Mouse (Mus musculus): ENCODE results near the gene Ttll13.
A peak's percentile ranks its signal among the peaks of the same experiment; 100 is the strongest.

The Ttll13 gene

DNA sequence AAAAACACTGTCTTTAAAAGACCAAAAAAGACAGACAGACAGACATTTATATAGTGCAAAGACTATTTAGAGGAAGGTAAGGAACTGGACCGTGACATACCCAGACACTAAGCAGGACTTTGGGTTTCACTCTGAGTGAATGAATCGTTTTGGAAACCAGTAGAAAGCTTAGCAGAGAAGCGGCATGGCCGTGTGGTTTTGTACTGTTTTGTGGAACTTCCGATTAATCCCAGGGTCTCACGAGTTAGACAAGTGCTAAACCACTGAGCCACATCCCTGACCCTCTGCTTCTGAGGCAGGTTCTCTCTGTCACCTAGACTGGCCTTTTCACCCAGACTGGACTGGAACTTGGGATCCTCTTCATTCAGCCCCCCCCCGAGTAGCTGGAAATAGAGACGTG is 31.7 kb upstream of the Ttll13 start:
- no peak for DNase-seq (ENCODE audit: low spot score in 2 of 2)

DNA sequence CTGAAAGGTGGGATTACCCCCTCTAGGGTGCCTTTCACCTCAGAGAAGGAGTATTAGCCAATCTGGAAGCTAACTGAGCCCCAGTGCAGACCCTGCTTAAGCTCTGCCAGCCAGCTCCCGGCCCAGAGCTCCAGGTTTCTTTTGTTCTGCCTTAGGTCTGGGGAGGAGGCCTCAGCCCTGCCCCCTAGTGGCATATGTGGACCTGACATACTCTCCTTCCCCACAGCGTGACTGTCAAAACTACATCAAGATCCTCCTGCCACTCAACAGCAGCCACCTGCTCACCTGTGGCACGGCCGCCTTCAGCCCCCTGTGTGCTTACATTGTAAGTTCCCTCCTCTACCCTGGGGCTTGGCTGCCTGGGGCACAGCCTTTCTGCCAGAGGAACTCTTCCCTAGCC is 30.8 kb upstream of the Ttll13 start:
- DNase-seq (ENCODE audit: low spot score in 2 of 2): peak; percentile 52 to 76

DNA sequence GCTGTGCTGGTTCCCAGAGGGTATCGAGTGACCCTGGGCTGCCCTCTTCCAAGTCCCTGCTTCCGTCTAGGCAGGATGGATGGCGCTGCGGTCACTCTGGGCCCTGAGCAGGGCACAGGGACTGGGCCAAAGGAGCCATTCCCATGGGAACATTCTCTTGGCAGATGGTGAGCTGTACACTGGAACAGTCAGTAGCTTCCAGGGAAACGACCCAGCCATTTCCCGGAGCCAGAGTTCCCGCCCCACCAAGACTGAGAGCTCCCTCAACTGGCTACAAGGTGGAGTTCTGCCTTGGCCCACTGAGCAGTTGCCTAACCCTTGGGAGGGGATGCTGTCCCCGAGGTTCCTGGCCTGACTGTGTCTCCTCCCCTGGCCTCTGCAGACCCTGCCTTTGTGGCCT is 29.6 kb upstream of the Ttll13 start:
- DNase-seq (ENCODE audit: low spot score in 2 of 2): no peak

DNA sequence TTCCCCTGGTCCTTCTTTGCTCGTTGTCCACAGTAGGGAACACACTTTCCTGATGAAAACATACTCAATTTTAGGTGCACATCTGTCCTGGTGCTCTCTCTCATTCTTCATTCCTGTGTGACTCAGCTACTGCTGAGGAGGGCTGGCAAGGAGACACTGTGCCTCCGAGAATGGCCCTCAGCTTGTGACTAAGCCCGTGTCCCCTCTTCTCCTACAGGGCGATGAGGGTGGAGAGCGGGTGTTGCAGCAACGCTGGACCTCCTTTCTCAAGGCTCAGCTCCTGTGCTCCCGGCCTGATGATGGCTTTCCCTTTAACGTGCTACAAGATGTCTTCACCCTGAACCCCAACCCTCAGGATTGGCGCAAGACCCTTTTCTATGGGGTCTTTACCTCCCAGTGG is 27.5 kb upstream of the Ttll13 start:
- peak in 1 of 2 experiments; percentile 49 for DNase-seq (ENCODE audit: low spot score in 2 of 2)

DNA sequence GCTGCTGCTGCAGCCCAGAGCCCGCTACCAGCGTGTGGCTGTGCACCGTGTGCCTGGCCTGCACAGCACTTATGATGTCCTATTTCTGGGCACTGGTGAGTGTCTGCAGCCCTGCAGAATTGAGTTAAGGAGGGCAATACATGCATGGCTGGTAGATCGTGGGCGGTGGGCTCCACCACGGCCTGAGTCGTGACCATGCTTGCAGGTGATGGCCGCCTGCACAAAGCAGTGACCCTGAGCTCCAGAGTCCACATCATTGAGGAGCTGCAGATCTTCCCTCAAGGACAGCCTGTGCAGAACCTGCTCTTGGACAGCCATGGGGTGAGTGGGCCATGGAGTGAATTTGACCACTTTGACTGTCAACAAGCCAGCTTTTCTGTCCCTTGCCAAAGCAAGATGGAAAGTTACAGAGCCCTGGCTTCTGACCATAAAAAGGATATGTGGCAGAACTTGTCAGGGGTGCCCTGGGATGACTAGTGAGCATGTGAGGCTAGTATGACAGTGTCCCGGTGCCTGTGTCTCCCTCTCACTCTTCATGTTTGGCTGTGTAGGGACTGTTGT is 25.9 kb upstream of the Ttll13 start:
- DNase-seq (ENCODE audit: low spot score in 2 of 2): no peak

DNA sequence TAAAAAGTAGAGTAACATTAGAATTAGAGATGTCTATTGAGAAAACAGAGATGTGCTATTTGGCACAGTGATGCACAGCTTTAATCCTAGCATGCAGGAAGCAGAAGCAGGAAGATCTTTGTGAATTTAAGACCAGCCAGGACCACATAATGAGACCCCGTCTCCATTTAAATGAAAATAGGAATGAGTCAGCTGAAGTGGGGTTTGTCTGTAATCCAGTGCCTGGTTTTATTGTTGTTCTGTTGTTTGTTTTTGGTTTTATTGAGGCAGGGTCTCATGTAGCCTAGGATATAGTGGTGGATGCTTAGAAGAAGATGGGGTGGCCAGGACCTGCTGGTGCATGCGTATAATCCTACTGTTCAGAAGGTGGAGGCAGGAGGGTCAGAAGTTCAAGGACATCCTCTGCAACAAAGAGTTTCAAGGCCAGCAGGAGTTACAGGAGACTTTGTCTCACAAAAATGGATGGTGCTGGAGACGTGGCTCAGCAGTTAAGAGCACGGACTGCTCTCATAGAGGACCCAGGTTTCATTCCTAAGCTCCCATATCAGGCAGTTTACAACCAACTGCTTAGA is 24.9 kb upstream of the Ttll13 start:
- no peak for DNase-seq (ENCODE audit: low spot score in 2 of 2)

DNA sequence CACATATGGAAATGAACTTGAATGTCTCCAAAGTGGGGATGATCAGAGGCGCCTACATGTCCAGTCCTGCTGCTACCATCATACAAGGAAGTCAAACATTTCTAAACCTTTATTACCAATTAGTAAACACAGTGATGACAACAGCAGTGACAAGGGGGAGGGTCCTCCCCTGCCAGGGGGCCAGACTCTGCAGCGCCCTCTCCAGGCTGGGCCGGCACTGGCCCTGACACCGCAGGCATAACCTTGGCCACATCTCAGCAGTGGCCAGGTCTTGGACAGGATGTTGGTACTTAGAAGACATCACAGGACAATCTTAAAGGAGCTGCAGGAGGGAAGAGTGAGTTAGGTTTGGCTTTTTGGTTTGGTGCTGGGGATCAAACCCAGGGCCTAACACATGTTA is 19.1 kb upstream of the Ttll13 start:
- DNase-seq (ENCODE audit: low spot score in 2 of 2): no peak

DNA sequence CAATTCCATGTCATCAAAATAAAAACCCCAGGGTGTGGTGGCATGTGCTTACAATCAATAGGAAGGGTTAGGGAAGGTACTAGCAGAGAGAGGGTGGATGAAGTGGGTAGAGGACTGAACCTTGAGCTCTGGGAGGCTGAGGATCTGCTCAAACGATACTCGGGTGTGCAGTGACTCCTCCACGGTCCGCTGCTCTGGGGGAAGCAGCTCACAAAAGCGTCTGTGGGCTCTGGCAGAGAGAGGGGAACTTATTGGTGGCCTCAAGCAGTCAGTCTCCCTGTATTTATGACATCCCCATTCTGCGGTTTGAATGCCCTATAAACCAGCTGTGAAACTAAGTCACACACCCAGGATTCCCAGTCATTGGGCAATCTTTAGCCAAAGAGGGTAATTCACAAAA is 16.0 kb upstream of the Ttll13 start:
- DNase-seq (ENCODE audit: low spot score in 2 of 2): no peak

DNA sequence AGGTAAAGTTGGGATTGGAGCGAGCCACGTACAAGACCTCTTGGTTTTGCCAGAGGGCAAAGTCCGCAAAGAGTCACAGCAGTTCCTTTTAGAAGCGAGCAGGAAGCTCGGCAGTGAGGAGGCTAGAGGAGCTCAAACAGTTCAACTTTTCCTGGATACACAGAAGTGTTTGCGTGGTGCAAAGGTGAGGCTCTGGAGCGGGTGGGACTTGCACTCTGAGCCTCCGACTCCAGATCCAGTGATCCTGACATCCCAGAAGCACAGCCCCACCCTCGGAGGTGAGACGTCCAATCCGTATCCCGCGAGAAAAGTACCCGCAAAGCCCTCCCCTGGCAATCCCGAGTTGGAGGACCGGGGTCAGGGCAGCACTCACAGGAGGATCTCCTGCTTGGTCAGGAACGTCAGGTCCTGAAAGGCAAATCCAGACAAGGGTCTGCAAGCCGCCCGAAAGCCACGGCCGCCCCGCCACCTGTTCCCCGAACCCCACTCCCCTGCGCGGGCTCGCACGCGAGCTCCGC is 14.1 kb upstream of the Ttll13 start:
- no peak for DNase-seq (ENCODE audit: low spot score in 2 of 2)

DNA sequence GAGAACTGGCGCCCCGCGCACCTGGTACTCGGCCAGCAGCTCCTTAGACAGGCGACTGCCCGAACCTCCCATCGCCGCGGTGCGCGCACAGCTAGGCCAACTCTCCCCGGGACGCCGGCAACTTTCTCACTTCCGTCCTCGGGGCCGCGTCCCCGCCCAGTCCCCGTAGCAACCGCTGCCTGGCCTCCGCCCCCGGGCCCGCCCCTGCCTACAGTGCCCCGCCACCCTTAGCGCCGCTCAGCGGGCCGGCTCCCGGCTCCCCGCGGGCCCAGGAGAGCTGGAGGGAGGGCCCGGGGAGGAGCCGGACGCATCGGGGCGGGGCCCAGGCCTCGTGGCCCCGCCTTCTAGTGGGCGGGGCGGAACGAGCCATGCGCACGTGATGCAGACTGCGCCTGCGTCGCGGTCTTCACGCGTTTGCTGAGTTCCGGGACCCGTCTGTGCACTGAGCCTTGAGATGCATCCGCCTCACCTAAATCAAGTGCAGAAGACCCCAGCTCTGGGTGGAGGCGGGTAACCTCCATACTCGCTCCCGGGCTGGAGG is 13.6 kb upstream of the Ttll13 start, which contains the start of the genes Cib1 and Gdpgp1:
Cib1 (minus strand) TSS at position 325 of the 541 bp plus-strand sequence.
Gdpgp1 (plus strand) TSS at position 377 of the 541 bp plus-strand sequence.
- peak; percentile 95 to 98 for DNase-seq (ENCODE audit: low spot score in 2 of 2)

DNA sequence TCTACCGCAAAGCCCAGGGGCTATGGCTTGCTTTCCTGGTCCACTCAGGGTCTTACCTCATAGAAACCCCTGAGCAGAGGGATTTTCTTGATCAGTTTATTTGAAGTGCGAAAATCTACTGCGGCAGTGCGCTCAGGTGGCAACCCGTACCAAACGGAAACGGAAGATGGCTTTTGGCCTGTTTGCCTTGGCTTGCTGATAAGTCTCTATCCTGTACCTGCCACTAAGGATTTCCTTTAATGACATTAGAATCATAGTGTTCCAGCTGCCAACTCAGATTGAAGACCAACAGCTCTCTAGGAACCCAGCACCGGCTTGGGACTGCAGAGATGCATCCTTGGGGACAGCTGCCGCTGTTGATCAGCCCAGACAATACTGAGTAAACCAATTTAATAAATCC is 12.4 kb upstream of the Ttll13 start:
- DNase-seq (ENCODE audit: low spot score in 2 of 2): no peak

DNA sequence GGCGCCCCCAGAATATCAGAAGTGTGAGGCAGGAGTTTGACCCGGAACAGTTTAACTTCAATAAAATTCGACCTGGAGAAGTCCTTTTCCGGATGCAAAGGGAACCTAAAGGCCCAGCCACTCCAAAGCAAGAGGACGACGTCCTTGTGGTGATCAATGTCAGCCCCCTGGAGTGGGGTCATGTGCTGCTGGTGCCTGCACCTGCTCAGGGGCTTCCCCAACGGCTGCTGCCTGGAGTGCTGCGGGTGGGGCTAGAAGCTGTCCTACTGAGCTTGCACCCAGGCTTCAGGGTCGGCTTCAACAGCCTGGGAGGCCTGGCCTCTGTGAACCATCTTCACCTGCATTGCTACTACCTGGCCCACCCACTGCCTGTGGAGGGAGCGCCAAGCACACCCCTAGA is 7.6 kb upstream of the Ttll13 start:
- DNase-seq (ENCODE audit: low spot score in 2 of 2): no peak

DNA sequence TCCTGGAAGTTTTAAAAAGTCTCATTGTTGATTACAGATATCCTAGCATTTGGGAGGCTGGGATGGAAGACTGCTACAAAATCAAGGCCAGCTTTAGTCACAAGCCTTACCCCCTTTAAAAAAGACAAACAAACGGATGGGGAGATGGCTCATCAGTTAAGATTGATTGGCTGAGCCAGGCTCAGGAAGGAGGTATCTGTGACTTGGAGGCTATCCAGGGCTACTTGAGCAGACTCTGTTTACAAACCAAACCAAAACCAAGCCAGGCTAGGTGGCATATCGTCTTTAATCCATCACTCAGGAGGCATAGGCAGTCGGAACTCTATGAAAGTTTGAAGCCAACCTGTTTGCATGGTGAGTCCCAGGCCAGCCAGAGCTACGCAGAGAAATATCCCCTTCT is 4.5 kb upstream of the Ttll13 start:
- no peak for DNase-seq (ENCODE audit: low spot score in 2 of 2)

DNA sequence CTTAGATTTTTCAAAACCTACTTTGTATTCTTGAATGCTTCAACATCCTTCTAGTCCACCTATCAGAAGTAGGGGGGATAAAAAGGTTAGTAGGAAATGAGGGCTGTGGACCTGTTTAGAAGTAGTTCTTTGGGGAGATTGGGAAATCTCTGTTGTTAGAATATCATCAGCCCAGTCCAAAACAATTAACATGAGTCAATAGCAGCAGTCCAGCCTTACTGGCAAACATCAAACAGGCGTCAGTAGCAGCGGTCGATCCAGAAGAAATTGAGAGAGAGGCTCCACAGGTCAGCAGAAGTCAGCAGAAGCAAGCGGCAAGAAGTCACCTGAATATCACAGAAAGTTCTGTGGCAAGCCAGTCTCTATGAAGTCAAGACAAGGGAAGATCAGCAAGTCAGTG is 1.3 kb upstream of the Ttll13 start:
- no peak for DNase-seq (ENCODE audit: low spot score in 2 of 2)

DNA sequence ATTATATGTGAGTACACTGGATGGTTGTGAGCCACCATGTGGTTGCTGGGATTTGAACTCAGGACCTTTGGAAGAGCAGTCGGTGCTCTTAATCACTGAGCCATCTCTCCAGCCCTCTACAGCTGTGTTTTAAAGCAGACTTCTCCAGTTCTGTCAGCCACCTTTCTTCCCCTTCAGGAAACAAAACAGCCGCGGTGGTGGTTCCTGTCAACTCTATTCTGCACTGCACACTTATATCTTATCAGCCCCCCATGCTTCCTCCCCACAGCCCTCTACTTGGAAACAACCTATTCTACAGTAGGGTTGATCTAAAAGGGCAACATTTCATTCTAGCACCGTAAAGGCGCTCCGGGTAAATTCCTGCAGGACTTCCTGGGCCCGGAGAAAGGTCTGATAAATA is 683 bp downstream of the Ttll13 start:
- no peak for DNase-seq (ENCODE audit: low spot score in 2 of 2)

DNA sequence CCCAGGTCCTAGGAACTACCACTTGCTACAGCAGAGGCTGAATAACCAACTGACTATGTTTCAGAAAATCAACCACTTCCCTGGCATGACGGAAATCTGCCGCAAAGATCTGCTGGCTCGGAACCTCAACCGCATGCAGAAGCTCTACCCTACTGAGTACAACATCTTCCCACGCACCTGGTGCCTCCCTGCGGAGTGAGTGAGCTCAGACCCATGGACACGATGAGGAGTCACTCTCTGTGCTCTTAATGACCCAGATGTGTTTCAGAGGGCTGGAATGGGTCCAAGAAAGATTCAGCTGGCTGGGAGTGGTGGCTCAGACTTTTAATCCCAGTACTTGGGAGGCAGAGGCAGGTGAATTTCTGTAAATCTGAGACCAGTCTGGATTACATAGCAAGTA is 6.3 kb downstream of the Ttll13 start:
- no peak for DNase-seq (ENCODE audit: low spot score in 2 of 2)

DNA sequence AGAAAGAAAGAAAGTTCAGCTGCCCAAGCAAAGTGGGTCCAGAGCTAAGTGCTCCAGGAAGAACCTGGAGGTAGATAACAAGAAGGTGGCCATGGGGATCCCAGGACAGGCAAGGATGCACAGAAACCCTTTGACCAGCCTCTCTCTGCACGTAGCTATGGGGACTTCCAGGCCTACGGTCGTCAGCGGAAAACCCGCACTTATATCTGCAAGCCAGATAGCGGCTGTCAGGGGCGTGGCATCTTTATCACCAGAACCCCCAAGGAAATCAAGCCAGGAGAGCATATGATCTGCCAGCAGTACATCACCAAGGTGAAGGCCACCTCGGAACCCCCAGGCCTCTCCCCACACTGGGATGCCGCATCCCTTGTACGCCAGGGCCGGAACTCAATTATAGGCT is 6.7 kb downstream of the Ttll13 start:
- DNase-seq (ENCODE audit: low spot score in 2 of 2): no peak

DNA sequence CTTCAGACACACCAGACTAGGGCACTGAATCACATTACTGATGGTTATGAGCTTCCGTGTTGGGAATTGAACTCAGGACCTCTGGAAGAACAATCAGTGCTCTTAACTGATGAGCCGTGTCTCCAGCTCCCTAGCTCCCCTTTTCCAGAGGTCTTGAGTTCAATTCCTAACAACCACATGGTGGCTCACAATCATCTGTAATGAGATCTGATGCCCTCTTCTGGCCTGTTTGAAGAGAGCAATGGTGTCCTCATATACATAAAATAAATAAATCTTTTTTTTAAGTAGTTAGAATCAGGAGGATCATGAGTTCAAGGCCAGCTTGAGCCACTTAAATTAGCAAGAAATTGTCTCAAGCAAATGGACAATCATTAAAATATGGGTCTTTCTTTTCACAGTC is 9.8 kb downstream of the Ttll13 start:
- DNase-seq (ENCODE audit: low spot score in 2 of 2): no peak

DNA sequence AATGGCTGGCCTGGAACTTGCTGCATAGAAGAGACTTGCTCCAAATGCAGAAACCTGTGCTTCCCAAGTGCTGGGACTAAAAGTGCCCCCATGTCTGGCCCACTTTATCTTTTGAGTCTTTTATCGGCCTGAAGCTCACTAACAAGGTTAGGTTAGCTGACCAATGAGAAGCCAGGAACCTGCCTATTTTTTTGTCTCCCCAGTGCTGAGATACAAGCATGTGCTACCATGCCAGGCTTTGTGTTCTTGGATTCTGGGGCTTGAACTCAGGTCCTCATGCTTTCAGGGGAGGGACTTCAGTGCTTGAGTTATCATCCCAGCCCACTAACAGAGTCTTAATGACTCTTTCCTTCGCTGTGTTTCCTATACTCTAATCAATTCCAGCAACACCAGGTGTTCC is 11.5 kb downstream of the Ttll13 start:
- DNase-seq (ENCODE audit: low spot score in 2 of 2): no peak

DNA sequence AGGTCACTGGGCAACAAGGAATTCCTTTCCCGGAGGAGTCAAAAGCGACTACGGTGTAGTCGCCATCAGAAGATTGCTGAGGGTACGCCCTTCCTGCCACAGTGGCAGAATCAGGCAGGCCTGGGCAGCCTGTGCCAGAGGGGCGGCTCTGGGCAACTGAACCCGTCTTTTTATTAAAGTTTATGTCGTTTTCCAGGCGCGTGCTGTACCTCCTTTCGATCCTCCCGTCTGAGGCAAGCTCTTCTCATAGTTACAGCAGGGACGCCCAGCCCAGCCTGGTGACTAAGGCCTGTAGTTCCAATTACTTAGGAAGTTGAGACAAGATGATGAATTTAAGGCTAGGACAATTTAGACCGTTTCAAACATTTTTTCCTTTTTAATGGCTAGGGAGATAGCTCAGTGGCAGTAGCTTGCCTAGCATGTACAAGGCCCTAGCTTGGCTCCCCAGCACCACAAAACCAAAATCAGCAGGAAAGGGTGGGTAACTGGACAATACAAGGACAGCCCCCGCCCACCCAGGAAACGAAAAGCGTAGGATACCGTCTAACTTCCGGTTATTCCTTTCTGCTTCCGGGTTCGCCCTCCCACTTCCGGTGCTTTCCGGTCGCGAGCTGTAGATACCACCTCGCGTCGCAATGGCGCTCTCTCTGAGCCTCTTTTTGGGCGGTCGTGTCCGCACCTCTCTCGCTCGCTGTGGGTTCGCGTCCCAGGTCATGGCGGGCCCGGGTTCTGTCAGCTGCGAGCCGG is 14.6 kb downstream of the Ttll13 start, which contains the start of gene Ngrn:
Ngrn (plus strand) TSS at position 591 of the 747 bp plus-strand sequence.
- DNase-seq (ENCODE audit: low spot score in 2 of 2): peak; percentile 80 to 90

DNA sequence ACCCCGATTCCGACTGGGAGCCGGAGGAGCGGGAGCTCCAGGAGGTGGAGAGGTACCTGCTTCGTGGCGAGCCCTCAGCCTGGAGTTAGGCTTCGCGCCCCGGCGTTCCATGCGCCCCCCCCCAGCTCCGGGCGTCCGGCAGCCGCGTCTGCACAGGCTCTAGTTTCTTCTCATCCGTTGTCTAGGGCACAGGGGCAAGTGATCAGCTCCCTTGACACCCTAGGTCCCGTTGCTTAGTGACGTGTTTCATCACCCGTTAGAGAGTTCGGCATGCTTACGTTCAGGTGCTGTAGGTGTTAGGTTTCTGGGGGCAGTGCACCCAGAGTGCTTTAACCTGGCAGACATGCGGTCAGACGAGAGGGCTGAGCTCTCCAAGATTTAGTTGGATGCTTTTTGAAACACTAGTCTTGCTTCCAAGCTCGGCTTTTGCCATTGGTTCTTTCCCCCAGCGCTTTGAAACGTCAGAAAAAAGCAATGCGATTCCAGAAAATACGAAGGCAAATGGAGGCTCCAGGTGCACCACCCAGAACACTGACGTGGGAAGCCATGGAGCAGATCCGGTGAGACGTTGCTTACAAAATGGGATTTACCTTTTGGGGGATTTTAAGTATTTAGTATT is 15.3 kb downstream of the Ttll13 start:
- no peak for DNase-seq (ENCODE audit: low spot score in 2 of 2)

DNA sequence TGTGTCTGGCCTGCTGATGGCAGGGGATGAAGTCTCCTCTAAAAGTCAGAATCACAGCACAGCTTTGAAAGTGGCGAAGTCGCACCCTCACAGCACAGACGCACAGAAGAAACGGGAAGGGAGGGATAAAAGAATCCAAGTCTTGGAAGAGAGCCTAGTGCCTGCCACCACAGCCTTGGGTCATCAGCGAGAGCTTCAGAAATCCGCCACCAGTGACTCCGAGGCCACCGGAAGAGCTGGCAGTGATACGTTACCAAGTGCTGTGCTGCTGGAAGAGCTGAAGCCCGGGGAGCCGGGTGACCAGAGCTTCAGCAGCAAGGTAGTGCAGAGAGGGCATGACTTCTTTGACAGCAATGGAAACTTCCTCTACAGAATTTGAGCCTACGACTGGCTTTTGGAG is 18.4 kb downstream of the Ttll13 start:
- DNase-seq (ENCODE audit: low spot score in 2 of 2): no peak

Data from urinary bladder, postnatal 4 days (tissue).